Mouse (Mus musculus) heart, adult 8-10 months (tissue): ENCODE data around the gene Rpl39. TPM values are rescaled to one million over a fixed set of nuclear protein-coding genes. Genes with fewer than 3 reads are reported as not detected.
"Not testable (repeated sequence)": the region's sequence is repeated elsewhere in the genome, so short reads cannot be mapped to it uniquely, and the experiment has no call there.

Experiments
- DNase-seq: peaks from one replicate; pipeline ENCODE4 v3.0.0; 2022; ENCODE audit warnings: low spot score
- total RNA-seq, 4 experiments: library from RNA; stranded (reverse); gene quantifications; 2 replicates each; pipeline ENCODE4 v1.2.4; 2022

Rpl39 gene
- 100 to 1,000 TPM; 254 to 346 (median 312) TPM for total RNA-seq

DNA sequence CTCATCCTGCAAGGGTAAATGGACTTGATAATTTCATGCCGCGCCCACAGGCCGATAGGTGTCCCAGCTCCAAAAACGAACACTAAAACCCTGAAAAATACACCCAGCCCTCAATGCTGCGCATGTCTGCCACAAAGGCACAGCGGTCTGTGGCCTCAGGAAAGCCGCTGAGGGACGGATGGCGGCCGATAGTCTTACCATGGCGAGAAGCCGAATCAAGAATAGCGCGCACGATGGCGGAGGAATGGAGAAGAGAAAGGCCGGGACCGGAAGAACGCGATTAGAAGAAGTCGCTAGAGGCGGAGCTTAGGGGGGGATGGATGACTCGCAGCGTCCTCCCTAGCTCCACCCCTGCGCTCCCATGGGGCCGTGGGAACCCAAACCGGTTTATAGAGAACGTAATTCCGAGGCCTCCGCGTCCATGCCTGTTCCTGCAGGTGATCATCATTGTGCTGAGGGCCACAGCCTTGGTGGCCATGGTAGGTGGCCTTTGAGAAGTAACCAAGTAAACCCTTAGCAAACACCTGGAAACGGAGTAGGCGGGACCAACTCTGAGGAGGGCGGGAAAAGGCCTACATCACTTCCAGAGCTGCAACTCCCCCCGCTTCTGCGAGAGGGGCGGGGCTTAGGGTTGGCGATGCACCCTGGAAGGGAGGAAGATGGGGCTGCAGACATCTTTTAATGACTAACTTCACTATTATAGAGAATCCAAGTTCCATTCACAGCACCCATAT lies at the start of gene Rpl39:
Gene Rpl39, minus strand, starts transcription at position 476 of the 734 bp plus-strand sequence.
- DNase-seq = peak; percentile 83

DNA sequence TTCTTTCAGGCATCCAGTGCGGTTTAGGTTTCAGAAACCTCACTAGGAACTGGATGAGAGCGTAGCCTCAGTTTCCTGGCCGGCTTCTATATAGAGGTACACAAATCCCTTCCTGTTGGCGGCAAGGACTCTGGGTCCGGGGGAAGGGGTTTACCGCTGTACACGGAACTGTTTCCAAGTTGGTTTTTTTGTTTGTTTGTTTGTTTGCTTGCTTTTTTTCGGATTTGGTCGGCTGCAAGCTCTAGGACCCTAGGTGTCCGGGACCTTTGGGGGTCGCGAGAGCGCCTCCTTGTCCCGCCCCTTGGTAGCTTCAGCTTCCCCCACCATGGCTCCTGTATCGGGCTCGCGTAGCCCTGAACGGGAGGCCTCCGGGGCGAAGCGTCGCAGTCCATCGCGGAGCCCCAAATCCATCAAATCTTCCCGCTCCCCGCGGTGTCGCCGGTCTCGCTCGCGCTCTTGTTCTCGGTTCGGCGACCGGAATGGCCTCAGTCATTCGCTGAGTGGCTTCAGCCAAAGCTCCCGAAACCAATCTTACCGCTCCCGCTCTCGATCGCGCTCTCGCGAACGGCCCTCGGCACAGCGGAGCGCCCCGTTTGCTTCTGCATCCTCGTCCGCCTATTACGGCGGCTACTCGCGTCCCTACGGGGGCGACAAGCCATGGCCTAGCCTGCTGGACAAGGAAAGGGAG lies 41.6 kb upstream of the Rpl39 start, which contains the start of gene Nkap:
Gene Nkap, plus strand, starts transcription at position 125 of the 688 bp plus-strand sequence.
- peak; percentile 67 for DNase-seq

DNA sequence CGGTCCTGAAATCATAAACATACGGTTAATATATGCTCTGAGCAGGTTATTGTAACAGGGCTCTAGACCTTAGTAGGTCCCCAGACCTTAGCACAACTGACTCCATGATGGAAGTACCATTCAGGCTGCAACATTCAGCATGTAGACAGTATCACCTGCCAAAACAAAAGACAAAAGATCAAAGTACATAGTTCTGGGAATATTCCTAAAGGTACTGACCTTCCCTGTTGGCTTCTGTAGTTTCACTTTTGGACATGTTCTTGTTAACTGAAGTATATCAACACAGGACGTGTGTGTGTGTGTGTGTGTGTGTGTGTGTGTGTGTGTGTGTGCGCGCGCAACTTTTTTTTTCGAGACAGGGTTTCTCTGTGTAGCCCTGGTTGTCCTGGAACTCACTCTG lies 40.3 kb upstream of the Rpl39 start:
- DNase-seq = no peak

DNA sequence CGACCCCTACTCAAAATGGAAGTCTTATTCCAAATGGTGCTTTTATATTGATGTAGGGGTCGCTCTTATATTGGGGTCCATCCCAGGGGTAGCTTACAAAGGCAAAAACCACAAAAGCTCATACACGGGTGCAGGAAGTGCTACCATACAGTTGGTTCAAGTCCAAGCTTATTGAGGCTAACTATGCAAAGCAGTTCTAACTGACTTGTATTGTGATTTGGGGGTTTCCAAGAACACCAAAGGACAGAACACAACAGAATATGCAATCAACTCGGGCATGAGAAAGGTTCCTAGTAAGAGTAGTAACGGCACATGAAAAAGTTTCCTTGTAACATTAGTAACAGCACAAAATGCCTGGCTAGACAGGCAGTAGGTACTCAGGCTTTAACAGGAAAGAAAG lies 35.0 kb upstream of the Rpl39 start:
- no peak for DNase-seq

DNA sequence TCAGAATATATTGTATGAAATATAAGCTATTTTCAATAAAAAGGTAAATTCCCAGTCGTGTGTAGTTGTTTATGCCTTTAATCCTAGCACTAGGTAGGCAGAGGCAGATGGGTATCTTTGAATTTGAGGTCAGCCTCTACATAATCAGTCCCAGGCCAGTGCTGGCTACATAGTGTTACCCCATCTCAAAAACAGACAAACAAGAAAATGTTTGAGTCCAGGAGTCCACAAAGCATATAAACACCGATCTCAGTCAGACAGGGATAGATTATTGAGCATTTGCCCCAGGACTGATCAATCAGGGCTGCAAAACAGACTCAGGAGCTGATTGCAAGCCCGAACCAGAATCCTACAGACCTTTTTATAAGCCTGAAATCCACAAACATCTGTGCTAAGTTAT lies 34.4 kb upstream of the Rpl39 start:
- DNase-seq = no peak

DNA sequence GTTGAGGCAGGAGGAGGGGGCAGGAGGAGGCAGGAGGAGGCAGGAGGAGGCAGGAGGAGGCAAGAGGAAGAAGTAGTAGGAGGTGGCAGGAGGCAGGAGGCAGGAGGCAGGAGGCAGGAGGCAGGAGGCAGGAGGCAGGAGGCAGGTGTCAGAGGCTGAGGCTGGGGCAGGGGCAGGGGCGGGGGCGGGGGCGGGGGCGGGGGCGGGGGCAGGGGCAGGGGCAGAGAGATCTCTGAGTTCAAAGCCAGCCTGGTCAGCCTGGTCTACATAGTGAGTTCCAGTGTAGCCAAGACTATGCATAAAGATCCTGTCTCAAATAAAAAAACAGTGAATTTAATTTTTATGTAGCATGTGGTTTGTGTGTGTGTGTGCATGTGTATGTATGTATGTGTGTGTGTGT lies 31.9 kb upstream of the Rpl39 start:
- DNase-seq = no peak

DNA sequence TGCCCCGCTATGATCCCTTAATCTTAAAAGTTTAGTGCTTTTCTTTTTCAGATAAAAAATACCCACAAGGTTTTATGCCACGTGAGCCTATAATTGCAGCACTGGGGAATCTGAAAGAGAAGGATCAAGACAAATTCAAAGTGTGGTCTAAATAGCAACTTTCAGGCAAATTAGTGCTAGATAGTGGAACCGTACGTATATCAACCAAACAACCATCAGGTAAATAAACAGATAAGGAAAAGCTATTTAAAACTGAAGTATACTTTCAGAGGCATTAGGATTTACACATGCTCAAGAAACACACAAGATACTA lies 25.6 kb upstream of the Rpl39 start:
- DNase-seq = no peak

DNA sequence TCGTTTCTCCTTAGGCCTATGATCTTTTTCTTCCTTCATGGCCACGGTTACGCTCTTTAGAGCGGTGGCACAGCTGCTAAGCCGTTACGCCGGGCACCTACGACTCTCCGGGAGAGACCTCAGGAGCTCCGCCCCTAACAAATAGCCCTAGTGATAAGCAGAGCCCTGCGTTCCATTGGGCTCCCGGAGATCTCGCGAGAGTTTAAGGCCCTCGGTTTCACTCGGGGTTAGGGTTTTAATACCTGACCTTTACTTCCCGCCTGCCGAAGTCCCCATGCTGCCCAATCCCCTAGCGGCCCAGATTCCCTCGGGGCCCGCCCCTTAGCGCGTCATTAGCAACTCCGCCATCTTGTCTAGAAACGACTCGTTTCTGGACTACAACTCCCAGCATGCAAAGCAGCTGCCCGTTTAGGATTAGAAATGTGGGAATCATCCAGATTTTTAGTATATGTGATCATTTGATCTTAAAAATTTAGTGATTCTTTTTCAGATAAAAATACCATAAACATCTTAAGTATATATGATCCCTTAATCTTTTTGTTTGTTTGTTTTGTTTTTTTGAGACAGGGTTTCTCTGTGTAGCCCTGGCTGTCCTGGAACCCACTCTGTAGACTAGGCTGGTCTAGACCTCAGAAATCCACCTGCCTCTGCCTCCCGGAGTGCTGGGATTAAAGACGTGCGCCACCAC lies 25.1 kb upstream of the Rpl39 start, which contains the start of gene Upf3b:
Gene Upf3b, minus strand, starts transcription at position 130 of the 688 bp plus-strand sequence.
- DNase-seq = peak; percentile 92

DNA sequence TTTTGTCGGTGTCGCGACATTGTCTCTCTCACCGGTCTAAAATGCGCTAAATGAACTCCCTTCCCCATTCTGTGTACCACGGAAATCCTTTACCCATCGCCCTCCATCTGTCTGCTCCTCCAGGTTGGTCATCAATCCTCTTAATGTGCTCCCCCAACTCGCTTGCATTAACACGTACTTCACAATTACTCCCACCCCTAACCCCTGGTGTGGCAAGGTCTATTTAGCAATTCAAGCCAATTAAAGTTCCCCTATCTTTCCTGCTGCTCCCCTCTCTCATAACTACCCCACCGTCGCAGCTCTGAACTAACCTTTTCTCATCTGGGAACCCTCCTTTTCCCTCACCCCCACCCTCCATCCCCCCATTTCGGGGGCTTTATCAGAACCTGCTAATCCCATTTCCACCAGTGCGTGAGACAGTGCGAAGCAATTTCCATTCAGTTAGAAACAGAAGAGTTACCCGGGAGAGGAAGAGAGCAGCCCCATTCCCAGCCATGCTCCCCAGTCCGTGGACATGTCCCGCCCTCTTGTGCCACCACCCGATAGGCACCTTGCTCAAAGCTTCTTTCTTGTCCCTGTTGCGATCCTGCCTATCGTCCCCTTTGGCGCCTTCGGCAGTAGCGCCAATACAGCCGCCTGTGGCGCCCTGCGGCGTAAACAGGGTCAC lies 24.5 kb upstream of the Rpl39 start:
- DNase-seq = no peak

DNA sequence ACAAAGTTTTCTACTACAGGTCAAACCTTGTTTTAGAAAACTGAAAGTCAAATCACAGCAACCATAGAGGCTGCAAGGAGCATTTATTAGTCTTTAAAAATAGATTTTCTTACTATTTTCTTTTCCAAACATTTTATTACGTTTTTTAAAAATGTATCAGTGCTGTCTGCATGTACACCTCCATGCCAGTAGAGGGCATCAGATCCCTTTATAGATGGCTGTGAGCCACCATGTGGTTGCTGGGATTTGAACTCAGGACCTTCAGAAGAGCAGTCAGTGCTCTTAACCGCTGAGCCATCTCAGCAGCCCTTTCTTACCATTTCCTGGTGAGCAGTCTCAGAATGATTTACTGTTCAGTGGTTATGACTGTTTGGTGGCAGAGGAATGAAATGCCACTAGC lies 18.6 kb upstream of the Rpl39 start:
- DNase-seq = no peak

DNA sequence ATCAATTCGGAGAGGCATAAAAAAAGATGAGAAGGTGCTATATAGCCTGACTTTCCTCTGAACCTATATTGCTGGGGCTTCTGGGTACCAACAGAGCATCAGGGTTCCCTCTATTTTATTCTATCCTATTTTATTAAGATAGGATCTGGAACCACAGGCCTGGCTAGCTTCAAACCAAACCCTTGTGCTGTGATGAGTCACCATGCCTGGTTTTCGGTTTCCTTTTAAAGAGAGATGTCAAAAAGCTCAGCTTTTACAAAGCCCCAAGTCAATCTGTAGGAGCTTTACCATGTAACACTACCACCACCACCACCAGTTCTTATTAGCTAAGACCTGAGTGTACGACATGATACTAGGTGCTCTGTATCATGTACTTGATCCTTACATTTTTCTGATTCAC lies 13.5 kb upstream of the Rpl39 start:
- DNase-seq = no peak

DNA sequence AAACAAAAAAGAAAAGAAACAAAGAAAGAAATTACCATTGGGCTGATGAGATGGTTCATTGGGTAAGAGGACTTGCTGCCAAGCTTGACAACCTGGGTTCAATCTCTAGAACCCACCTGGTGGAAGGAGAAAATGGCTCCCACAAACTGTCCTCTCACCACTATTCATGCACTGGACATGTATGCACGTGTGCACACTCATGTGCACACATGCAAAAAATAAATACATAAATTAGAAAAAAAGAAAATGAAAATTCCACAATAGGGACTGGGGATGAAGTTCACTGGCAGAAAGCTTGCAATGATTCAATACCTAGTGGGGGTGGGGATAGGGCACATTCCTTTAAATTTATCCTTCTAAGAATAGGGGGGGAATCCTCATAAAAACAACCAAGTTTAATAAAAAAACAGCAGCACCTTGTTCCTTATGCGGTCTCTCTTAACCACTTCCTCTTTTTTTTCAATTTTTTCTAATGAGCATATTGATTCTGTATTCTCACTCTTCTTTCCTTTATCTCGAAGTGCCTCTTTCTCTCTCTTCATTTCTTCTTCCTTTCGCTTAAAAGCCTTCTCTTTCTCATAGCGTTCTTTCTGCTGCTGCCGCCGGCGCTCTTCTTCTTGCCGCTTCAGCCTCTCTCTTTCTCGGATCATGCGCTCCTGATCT lies 10.0 kb upstream of the Rpl39 start:
- DNase-seq = no peak

DNA sequence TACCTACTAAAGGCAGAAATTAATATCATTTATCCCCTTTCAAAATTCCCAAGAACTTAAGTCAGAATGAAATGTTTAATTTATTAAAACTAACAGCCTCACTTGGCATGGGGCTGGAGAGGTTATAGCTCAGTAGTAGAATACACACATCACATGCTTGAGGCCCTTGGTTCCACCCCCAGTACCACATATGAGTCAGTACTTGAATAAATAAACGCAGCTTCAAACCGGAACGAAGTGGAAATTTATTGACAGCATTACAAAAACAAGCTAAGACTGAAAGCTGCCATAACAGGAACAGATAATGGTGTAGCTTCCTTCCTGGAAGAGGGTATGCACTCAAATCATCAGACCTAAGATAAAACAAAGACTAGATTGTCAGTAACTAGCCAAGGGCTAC lies 6.3 kb upstream of the Rpl39 start:
- no peak for DNase-seq

DNA sequence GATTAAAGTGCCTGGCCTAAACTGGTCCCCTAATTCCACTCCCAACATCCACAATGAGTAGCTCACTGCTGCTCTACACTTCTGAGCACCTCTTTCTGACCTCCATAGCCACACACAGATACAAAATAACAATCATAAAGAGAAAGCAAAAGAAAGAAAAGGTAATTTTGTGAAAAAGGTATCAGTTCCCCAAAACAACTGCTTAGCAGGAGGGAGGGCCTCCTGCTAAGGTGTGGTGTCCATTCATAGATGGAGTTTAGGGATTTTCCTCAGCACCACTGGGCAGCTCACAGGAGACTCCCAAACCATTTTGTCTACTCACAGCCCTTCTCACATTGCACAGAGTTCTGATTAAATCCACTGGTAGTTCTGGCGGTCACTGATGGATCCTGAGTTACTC lies 3.6 kb upstream of the Rpl39 start:
- no peak for DNase-seq

DNA sequence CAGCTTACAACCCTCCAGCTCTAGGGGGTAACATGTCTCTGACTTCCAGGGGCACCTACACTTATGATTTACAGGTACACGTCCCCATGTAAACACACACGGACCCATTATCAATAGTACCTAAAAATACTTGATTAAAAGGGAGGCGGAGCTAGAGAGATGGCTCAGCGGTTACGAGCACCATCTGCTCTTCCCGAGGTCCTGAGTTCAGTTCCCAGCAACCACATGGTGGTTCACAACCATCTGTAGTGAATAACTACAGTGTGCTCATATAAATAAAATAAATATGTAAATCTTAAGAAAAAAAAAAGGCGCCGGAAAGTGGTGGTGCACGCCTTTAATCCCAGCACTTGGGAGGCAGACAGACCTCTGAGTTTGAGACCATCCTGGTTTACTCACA lies 463 bp upstream of the Rpl39 start:
- DNase-seq = no peak

DNA sequence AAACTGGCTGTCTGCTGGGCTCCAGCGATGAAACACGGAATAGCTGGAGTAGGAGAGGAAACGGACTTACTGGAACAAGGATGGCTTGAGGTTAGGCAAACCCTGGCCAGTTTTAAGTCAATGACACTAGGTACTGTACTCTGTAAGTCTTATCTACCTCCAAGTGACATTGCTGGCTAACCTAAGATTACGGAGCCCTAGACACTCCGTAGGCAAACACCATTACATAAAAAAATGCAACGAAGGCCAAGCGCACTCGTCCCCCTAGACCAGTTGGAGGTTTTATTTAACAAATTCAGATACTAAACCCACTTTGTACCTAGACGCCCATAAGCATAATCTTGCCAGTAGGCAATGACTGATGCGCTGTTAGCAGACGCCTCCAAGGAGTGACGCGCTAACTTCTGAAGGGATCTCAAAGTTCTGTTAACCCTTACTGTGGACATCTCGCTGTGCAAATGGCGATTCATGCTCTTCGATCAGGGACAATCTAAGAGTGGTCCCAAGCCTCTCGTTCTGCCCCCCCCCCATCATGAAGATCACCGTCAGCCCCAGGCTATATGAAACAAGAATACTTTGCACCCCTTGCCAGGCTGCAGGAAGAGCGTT lies 780 bp downstream of the Rpl39 start:
- DNase-seq = no peak

DNA sequence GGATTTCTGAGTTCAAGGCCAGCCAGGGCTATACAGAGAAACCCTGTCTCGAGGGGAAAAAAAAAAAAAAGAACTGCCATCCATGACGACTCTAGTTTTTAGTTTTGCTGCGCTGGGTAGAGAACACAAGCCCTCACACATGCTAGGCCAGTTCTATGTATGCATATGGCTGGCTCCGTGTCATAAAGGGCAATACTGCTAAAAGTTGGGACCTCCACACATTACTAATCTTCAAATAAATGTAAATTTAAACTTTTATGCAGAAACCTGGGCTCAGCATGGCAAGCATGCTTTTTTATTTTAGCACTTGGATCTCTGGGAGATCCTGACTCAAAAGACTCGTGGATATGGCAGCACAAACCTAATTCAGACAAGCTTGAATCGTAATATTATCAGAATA lies 4.0 kb downstream of the Rpl39 start:
- no peak for DNase-seq

DNA sequence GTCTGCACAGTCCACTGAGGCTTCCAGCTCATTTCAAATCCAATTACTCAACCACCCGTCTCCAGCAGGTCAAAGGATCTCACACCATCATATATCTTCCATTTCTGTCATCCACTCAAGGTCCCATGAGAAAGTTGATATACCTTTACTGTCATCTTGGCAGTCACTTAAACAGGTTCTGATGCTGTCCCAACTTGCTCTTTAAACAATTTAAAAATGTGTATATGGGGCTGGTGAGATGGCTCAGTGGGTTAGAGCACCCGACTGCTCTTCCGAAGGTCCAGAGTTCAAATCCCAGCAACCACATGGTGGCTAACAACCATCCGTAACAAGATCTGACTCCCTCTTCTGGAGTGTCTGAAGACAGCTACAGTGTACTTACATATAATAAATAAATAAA lies 4.9 kb downstream of the Rpl39 start:
- DNase-seq = not testable (repeated sequence)

DNA sequence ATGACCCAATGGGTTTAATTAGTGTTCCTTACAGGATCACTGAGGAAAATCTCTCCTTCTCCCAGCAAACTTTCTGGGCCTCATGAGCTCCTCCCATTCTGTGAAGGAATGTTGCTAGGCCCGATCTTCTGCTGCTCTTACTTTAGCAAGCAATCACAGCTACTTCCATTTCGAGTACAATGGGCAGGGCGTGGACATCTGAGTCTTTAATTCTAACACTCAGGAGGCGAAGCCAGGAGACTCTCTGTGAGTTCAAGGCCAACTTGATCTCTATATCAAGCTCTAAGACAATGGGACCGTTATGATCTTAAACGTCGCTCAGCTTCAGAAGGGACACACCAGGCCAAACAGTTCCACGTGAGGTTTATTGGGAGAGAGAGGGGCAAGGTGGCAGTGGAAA lies 8.6 kb downstream of the Rpl39 start:
- DNase-seq = no peak

DNA sequence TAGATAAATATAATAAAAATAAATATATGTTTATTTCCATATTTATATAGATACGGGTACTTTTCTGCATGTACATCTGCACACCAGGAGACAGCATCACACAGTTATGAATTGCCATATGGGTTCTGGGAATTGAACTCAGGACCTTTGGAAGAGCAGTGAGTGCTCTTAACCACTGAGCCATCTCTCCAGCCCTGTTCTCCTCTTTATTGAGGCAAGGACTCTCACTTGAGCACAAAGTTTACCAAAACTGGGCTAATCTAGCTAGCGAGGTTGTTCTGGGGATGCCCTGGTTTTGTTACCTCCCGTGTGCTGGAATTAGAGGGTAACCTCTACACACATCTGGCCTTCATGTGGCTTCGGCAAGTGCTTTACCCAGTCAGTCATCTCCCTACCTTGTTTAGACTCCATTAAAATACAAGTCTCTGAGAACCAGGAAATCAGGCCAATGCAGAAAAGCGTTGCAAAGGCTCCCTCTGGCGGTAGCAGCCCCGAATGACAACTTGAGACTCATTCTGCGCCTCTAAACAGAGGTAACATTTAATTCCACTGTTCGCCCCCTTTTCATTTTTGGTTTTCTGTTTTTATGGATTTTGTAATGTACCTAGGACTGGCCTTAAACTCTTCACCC lies 10.8 kb downstream of the Rpl39 start:
- no peak for DNase-seq

DNA sequence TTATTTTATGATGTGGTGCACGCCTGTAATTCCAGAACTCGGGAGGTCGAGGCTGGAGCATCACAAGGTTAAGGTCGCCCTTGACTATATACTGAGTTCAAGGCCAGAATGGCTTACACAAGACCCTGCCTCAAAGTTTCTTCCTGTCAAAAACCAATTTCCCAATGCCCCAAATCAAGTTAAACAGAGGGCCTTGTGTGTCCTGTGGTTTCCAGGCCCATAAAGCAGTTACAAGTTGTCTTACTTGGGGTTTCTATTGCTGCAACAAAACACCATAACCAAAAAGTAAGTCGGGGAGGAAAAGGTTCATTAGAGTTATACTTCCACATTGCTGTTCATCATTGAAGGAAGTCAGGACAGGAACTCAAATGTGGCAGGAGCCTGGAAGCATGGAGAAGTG lies 16.4 kb downstream of the Rpl39 start:
- no peak for DNase-seq
